Mouse (Mus musculus): ENCODE results near the gene Dek.

Dek gene

DNA sequence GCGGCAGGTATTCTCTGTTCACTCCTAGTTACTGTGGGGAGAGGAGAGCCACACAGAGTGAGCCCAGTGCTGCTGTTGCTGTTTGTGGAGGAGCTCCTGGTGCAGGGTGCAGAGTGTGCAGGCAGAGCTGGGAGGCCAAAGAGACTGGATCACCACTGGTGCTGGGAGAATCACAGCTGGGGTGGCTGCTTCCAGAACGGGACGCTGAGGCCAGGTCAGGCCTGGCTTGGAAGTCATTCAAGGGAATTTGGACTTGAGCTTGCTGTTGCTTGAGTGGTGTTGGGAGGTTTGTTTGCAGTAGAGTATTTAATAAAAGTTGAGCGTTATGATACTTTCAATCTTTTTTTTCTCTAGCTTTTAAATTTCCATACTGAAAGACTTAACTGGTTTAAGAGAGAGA lies 58.0 kb downstream of the Dek start:
- no peak for DNase-seq

GRCm38 (mm10) chr13:47044617-47044947 lies 61.4 kb downstream of the Dek start, which contains the start of gene Tpmt:
Gene Tpmt (minus strand): TSS chr13:47044737.
- DNase-seq: peak; percentile 57

- DNase-seq: peak; percentile 72
These were observed 62.0 kb downstream of the Dek start for GRCm38 (mm10) chr13:47043833-47044616.

DNA sequence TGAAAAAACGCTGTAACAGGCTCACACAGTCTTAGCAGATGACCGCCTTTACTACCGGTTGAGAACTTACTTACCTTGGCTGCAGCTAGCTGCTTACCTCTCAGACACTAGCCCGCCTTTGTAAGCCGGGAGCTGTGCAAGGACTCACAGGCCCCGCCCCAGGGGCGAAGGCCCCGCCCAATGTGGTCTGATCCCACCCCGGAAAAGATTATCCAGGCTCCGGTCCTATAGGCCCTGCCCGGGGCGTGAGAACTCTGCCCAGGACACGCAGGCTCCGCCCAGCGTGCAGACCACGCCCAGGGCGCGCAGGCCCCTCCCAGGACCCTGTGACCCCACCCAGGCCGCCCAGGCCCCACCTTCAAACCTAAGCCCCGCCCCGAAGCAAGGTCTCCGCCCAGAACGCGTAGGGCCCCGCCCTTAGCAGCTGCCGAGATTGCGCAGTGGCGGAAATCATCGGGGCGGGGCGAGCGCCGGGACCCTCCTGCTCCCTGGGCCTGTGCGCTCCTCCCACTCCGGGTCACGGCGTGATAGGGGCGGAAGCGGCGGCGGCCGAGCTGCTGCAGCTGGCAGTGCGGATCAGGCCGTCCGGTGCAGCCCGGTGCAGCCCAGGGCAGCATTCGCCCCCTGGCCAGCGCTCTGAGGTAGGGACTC lies 62.8 kb downstream of the Dek start, which contains the start of gene Kdm1b:
Gene Kdm1b, plus strand, starts transcription at position 470 of the 651 bp plus-strand sequence.
- peak; percentile 98 for DNase-seq

DNA sequence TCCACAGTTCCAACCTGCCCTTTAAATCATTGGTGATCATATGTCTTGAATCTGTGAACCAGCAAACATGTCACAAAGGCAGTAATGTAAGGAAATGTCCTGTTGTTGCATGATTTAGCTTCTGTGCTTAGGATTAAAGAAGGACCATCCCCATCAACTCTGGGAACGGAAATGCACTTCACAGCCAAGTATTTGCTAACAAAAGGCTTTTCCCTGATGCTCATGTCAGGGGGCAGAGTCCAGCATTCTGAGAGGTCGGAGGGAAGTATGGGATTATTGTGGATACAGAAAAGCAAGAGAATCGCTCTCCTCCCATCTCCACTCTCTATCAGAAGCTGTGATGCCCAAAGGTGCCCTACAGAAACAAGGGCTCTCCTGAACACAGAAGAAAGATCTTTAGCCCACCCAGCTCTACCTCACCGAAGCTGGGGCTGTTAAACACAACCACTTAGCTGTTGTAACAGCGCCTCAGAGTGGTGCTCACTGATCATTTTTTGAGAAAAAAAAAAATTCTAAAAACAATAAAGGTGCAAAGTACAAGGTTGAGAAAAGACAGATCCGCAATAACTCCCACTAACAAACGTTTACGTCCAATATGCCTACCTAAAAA lies 63.9 kb downstream of the Dek start:
- no peak for DNase-seq

- no peak for DNase-seq
These were observed 65.9 kb downstream of the Dek start for GRCm38 (mm10) chr13:47040061-47040460.

GRCm38 (mm10) chr13:47037946-47038345 lies 68.1 kb downstream of the Dek start:
- DNase-seq: no peak

Measured in cerebellum, adult 11-12 months (tissue).